Mouse (Mus musculus) heart, embryonic 10.5 days (tissue): ENCODE measurements around the gene Phlpp2. TPM values are rescaled to one million over a fixed set of nuclear protein-coding genes. Genes with fewer than 3 reads are reported as not detected.
"Not testable (repeated sequence)": the region's sequence is repeated elsewhere in the genome, so short reads cannot be mapped to it uniquely, and the experiment has no call there.

ENCODE experiments used
- DNase-seq: peaks from one replicate; pipeline ENCODE4 v3.0.0-alpha.2; 2017; ENCODE audit warnings: low spot score
- H3K27ac ChIP-seq: fragments of 300-500 bp; sonication (generic); 2 replicates; pipeline ENCODE4 v1.5.1; 2016; ENCODE audit warnings: mild to moderate bottlenecking
- H3K27me3 ChIP-seq: fragments of 300-500 bp; sonication (generic); 2 replicates; pipeline ENCODE4 v1.6.1; 2016; ENCODE audit warnings: mild to moderate bottlenecking; ENCODE audit not compliant: poor library complexity, insufficient read depth, severe bottlenecking
- H3K36me3 ChIP-seq: fragments of 300-500 bp; sonication (generic); 2 replicates; pipeline ENCODE4 v1.6.1; 2016; ENCODE audit warnings: mild to moderate bottlenecking, moderate library complexity
- H3K4me1 ChIP-seq: fragments of 300-500 bp; sonication (generic); 2 replicates; pipeline ENCODE4 v1.6.1; 2016; ENCODE audit warnings: mild to moderate bottlenecking
- H3K4me3 ChIP-seq: fragments of 300-500 bp; sonication (generic); 2 replicates; pipeline ENCODE4 v1.5.1; 2016; ENCODE audit warnings: mild to moderate bottlenecking, moderate library complexity
- H3K9me3 ChIP-seq: fragments of 300-500 bp; sonication (generic); 2 replicates; pipeline ENCODE4 v1.6.1; 2016; ENCODE audit warnings: mild to moderate bottlenecking, moderate library complexity
- WGBS: fragments of 180-500 bp; shearing (Covaris S2); methylation state at CpG from one replicate; pipeline ENCODE4 v1.1.7; 2016; 5-methylcytosine and 5-hydroxymethylcytosine counted together
- polyA plus RNA-seq: library from polyadenylated mRNA; unstranded; fragments of >200 nt; fragmentation: Nextera tagmentation; extraction: Ambion mirVana; gene quantifications from 2 replicates; pipeline ENCODE4 v1.2.1, GENCODE M21; 2016

The Phlpp2 gene
- polyA plus RNA-seq, 1 experiment from 2014 or later, result 2.2 TPM

- H3K36me3 ChIP-seq, result no peaks in the 10 kb centered on the region
- no peaks in the 10 kb centered on the region for H3K9me3 ChIP-seq
- peak; percentile 83 for DNase-seq
- no peaks in the 10 kb centered on the region for H3K27me3 ChIP-seq
- H3K4me1 ChIP-seq, result peaks cover 9% of the 10 kb centered on the region
- WGBS, result under 1% methylated on average over 65 of the region's 78 CpGs
- H3K27ac ChIP-seq, result peak overlapping the region; percentile 96
- peak overlapping the region; percentile 98 for H3K4me3 ChIP-seq
Observed at GRCm38 (mm10) chr8:109868680-109869361, 479 bp downstream of the Phlpp2 start.

GRCm38 (mm10) chr8:109871056-109871455 lies 2.7 kb downstream of the Phlpp2 start:
- 89% methylated on average over 1 of the region's 1 CpGs for WGBS
- Histone ChIP-seq H3K27ac (no peak overlapping the region), H3K4me1 (peaks cover 9% of the 10 kb centered on the region), H3K36me3 (no peaks in the 10 kb centered on the region), H3K27me3 (no peaks in the 10 kb centered on the region), H3K4me3 (no peak overlapping the region), H3K9me3 (no peaks in the 10 kb centered on the region)
- DNase-seq, result no peak

GRCm38 (mm10) chr8:109873800-109874199 lies 5.5 kb downstream of the Phlpp2 start:
- 87% methylated on average over 3 of the region's 3 CpGs for WGBS
- H3K27me3 ChIP-seq, H3K4me3 ChIP-seq, H3K27ac ChIP-seq, H3K4me1 ChIP-seq, H3K9me3 ChIP-seq, DNase-seq: not testable (repeated sequence)
- peaks cover 17% of the 10 kb centered on the region for H3K36me3 ChIP-seq

DNA sequence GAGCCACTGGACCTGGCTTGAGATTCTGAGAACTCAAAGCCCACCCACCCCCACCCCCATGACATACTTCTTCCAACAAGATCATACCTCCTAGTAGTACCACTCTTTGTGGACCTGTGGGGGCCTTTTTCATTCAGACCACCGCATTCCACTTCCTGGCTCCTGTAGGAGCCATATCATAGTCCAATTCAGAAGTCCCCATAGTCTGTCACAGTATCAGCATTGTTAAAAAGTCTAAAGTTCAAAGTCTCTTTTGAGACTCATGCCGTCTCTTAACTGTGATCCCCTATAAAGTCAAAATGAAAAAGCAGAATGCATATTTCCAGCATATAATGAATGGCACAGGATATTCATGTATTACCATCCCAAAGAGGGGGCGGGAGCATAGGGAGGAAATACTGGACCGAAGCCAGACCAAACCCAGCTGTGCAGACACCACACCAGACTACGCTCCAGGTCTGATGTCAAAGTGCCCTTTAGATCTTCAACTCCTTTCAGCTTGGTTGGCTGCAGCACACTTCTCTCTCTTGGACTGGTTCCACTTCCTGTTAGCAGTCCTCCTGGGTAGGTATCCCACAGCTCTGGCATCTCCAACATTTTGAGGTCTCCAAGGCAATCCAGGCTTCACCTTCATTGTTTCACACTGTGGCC lies 11.8 kb downstream of the Phlpp2 start:
- H3K9me3 ChIP-seq, result no peaks in the 10 kb centered on the region
- H3K36me3 ChIP-seq, result peaks cover 30% of the 10 kb centered on the region
- no peak overlapping the region for H3K27ac ChIP-seq
- H3K27me3 ChIP-seq, result no peaks in the 10 kb centered on the region
- no peak overlapping the region for H3K4me3 ChIP-seq
- WGBS, result 89% methylated on average over 5 of the region's 5 CpGs
- H3K4me1 ChIP-seq, result no peaks in the 10 kb centered on the region
- no peak for DNase-seq

DNA sequence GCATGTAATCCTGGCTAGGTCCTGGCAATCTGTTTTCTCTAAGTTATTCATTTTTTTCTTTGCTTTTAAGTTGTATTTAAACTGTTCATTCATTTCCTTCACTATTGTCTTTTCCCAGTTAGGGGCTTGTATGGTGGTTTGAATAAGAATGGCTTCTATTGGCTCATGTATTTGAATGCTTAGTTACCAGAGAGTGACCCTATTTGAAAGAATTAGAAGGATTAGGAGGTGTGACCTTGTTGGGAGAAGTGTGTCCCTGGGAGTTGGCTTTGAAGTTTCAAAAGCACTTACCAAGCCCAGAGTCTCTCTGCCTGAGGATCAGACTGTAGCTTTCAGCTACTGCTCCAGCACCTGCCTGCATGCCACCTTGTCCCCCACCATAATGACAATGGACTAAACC lies 17.0 kb downstream of the Phlpp2 start:
- no peak for DNase-seq
- no peaks in the 10 kb centered on the region for H3K9me3 ChIP-seq
- H3K27me3 ChIP-seq, result no peaks in the 10 kb centered on the region
- no peak overlapping the region for H3K4me3 ChIP-seq
- no peak overlapping the region for H3K27ac ChIP-seq
- no peaks in the 10 kb centered on the region for H3K4me1 ChIP-seq
- H3K36me3 ChIP-seq, result peaks cover 21% of the 10 kb centered on the region

- 91% methylated on average over 1 of the region's 1 CpGs for WGBS
- H3K36me3 ChIP-seq, result peaks cover 27% of the 10 kb centered on the region
- H3K4me1 ChIP-seq, result no peaks in the 10 kb centered on the region
- H3K4me3 ChIP-seq, result no peak overlapping the region
- no peak for DNase-seq
- H3K27me3 ChIP-seq, result no peaks in the 10 kb centered on the region
- H3K27ac ChIP-seq, result no peak overlapping the region
- H3K9me3 ChIP-seq, result no peaks in the 10 kb centered on the region
Observed at GRCm38 (mm10) chr8:109889211-109889610, 20.9 kb downstream of the Phlpp2 start.

- no peak overlapping the region for H3K27ac ChIP-seq
- H3K4me3 ChIP-seq, result no peak overlapping the region
- peaks cover 33% of the 10 kb centered on the region for H3K36me3 ChIP-seq
- H3K27me3 ChIP-seq, result no peaks in the 10 kb centered on the region
- no peaks in the 10 kb centered on the region for H3K9me3 ChIP-seq
- DNase-seq, result no peak
- 87% methylated on average over 3 of the region's 3 CpGs for WGBS
- no peaks in the 10 kb centered on the region for H3K4me1 ChIP-seq
Observed at GRCm38 (mm10) chr8:109890794-109891585, 22.6 kb downstream of the Phlpp2 start.

DNA sequence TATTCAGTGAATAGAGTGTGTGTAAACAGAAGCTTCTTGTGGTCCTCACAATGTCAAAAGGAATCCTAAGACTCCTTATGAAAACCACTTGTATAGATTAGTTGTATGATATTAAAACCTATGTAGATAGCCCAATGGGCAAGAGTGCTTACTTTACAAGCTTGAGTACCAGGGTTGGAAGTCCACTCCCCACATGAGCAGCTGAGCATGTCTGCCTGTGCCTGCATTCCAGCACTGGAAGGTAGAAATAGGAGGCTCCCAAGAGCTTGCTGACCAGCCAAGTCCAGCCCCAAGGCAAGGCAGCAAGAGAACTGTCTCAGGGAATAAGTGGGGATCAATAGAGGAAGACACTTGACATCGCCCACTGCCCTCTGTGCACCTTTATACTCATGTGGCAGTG lies 26.3 kb downstream of the Phlpp2 start:
- no peak overlapping the region for H3K4me3 ChIP-seq
- WGBS, result 97% methylated on average over 1 of the region's 1 CpGs
- peaks cover 22% of the 10 kb centered on the region for H3K36me3 ChIP-seq
- H3K27ac ChIP-seq, result no peak overlapping the region
- no peaks in the 10 kb centered on the region for H3K9me3 ChIP-seq
- H3K27me3 ChIP-seq, result no peaks in the 10 kb centered on the region
- H3K4me1 ChIP-seq, result no peaks in the 10 kb centered on the region
- no peak for DNase-seq

- no peak overlapping the region for H3K27ac ChIP-seq
- WGBS, result 93% methylated on average over 12 of the region's 12 CpGs
- no peaks in the 10 kb centered on the region for H3K9me3 ChIP-seq
- no peaks in the 10 kb centered on the region for H3K4me1 ChIP-seq
- H3K27me3 ChIP-seq, result no peaks in the 10 kb centered on the region
- H3K36me3 ChIP-seq, result peaks cover 17% of the 10 kb centered on the region
- no peak overlapping the region for H3K4me3 ChIP-seq
- no peak for DNase-seq
Observed at GRCm38 (mm10) chr8:109895355-109895754, 27.0 kb downstream of the Phlpp2 start.

DNA sequence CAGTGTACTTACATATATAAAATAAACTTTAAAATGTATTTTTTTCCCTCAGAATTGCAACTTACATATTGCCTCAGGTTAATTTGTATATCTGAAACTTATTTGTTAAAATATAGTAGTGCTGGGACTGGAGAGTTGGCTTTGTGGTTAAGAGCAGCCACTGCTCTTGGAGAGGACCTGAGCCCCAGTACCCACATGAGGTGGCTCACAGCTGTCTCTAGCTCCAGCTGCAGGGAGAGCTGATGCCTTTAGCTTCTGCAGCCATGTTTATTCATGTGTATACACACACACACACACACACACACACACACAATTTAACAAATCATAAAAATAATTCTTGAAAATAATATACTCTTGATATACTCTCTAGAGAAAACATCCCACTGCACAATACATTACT lies 34.0 kb downstream of the Phlpp2 start:
- Histone ChIP-seq H3K4me3 (no peak overlapping the region), H3K4me1 (no peaks in the 10 kb centered on the region), H3K27ac (no peak overlapping the region), H3K9me3 (no peaks in the 10 kb centered on the region), H3K36me3 (peaks cover 7% of the 10 kb centered on the region), H3K27me3 (no peaks in the 10 kb centered on the region)
- DNase-seq, result no peak

DNA sequence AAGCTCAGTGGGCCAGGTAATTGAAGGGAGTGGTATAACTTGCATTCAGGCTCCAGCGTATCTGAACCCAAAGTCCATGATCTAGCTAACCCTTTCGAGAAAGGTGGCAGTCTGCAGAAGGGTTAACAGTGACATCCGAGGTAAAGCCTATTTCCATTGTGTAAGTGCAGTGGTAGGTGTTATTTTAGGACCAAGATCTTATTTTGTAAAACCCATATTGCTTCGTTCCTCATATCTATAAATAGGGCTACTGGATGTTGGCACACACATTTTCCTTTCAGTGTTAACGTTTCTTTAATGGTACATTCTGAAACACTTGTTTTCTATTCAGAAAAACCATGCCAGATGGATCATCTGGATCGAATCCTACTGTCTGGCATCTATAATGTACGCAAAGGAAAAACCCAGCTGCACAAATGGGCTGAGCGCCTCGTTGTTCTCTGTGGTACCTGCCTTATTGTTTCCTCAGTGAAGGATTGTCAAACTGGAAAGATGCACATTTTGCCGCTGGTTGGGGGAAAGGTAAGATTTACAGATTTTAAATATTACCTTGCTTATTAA lies 35.6 kb downstream of the Phlpp2 start:
- Histone ChIP-seq H3K4me3 (no peak overlapping the region), H3K4me1 (no peaks in the 10 kb centered on the region), H3K27me3 (no peaks in the 10 kb centered on the region), H3K27ac (no peak overlapping the region), H3K36me3 (peaks cover 18% of the 10 kb centered on the region), H3K9me3 (no peaks in the 10 kb centered on the region)
- WGBS, result 86% methylated on average over 10 of the region's 10 CpGs
- no peak for DNase-seq

DNA sequence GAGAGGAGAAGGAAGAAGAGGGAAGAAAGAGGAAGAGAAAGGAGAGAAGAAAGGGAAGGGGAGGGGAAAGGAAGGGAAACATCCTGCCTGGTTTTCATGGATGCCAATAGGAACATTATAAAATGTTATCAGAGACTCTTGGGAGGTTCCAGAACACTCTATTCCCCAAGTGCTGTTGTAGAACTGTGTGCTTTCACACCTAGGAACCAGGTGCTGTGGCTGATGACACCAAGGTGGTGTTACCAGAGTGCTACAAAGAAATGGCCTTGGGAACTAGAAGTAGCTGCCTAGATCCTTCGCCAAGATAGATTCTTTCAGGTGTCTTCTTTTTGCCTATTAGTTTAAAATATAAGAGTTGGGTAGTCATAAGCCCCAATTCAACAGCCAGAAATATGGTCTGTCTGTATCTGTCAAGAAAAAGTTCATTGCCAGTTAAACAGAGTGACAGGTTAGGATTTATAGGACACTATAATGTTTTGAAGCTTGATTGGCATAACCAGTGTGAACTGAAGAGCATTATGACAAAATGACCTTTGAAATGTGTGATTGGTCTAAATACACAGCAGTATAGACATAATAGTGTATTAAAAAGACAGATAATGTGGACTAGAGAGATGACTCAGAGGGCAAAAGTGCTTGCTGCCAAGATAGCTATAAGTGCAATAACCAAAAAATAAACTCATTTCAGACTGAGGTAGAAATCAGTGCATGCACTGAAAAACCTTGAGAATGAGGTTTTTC lies 36.8 kb downstream of the Phlpp2 start:
- Histone ChIP-seq H3K36me3 (peaks cover 30% of the 10 kb centered on the region), H3K9me3 (no peaks in the 10 kb centered on the region)
- 96% methylated on average over 1 of the region's 1 CpGs for WGBS

More for the DNA sequence above, 36.8 kb downstream of the Phlpp2 start:
- Histone ChIP-seq H3K4me1 (no peaks in the 10 kb centered on the region), H3K4me3 (no peak overlapping the region), H3K27ac (no peak overlapping the region), H3K27me3 (no peaks in the 10 kb centered on the region)
- DNase-seq, result no peak
